Mouse (Mus musculus) E14TG2a.4 (cell line): Measurements from ENCODE around the gene Tnip1.

Experiments used
- H3K27me3 ChIP-seq: 2 replicates; pipeline ENCODE4 v1.6.1; 2014; ENCODE audit warnings: low read length, control low read depth; ENCODE audit not compliant: insufficient read depth
- H3K36me3 ChIP-seq: 2 replicates; pipeline ENCODE4 v1.6.1; 2014; ENCODE audit warnings: low read length, control low read depth; ENCODE audit not compliant: insufficient read depth
- H3K4me1 ChIP-seq: replicated peaks from 2 replicates; pipeline ENCODE4 v1.6.1; 2014; ENCODE audit warnings: low read depth, low read length, control low read depth
- H3K4me3 ChIP-seq: replicated peaks from 2 replicates; pipeline ENCODE4 v1.5.1; 2014; ENCODE audit warnings: mild to moderate bottlenecking, low read length
- H3K9me3 ChIP-seq: 2 replicates; pipeline ENCODE4 v1.6.1; 2014; ENCODE audit warnings: low read length, control low read depth
- CTCF ChIP-seq: conservative IDR thresholded peaks from 2 replicates; pipeline ENCODE4 v1.5.1; 2014; ENCODE audit warnings: low read length
- NANOG ChIP-seq: IDR thresholded peaks from 2 replicates; pipeline ENCODE4 v1.6.1; 2014; ENCODE audit warnings: borderline replicate concordance, low read length, mixed read lengths
- POU5F1 ChIP-seq: IDR thresholded peaks from 2 replicates; pipeline ENCODE4 v1.6.1; 2014; ENCODE audit warnings: low read length, borderline replicate concordance

The Tnip1 gene

DNA sequence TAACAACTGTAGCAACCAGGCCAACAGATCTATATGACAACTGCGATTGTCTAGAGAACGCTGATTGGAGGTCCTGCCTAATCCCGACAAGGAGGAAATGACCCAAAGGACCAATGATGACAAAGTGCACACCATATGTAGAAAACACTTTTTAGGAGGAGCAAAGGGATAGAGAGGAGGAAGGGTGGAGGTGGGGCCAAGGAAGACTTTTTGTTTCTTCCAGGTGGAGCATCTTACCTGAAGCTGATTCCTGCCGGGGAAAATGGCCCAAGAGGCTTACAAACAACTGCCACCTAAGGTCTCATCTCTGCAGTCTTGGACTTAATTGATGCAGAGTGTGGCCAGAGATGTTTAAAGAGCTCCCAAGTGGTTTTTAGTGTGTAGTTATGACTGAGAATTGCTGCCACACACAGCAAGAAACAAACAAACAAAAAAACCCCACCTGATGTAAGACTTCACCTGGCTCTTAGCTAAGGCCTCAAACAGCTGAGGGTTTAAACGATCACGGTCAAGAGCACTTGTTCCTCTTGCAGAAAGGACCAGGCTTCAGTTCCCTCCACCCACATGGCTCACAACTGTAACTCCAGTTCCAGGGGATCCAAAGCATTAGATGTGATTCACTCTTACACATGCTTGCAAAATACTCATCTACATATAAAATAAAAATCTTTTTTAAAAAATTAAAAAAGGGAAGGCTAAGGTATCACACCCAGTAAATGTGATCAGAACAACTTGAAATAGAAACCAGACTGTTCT is 97.2 kb downstream of the Tnip1 start:
- Histone ChIP-seq H3K36me3 (peaks cover 33% of the 10 kb centered on the region), H3K27me3 (no peaks in the 10 kb centered on the region), H3K4me3 (peak overlapping the region; percentile 94), H3K4me1 (peaks cover 58% of the 10 kb centered on the region), H3K9me3 (no peaks in the 10 kb centered on the region)
- TF ChIP-seq POU5F1 (no peak), CTCF (no peak), NANOG (no peak)

DNA sequence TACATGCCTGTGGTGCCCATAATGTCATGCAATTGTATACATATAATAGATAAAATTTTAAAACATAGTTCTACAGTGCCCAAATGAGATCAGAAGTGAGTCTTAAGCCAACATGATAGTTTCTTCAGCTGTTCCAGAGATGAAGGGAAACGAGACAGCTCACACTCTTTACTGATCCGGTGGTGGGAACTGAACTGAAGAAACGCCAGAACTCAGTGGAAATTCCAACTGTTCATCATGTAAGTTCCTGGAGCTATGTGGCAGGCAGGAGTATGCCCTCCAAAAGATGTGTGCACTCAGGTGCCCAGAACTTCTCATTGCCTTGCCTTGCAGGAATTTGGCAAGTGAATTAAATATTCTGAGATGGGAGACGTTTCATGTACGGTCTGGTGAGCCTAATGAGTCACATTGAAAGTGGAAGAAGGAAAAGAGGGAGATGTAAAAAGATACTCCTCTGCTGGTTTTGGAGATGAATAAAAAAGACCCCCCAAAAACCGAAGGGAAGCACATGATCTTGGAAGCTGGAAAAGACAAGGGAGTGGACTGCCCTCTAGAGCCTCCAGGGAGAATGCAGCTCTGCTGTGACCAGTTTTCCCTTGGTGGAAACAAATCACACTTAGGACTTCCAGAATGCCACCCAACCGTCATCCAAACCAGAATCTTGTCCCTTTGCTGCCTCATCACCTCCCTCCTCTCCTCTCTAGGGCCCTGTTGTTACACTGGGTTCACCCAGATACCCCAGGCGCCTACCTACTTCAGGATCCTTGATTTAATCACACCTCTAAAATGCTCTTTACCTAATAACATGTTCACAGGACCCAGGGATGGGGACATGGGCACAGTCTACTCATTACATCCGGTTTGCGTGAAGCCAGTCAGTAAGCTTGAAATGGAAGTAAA is 99.8 kb downstream of the Tnip1 start:
- H3K9me3 ChIP-seq: peaks cover under 1% of the 10 kb centered on the region; the same call in 1 of the 2 replicates
- H3K36me3 ChIP-seq: peaks cover 7% of the 10 kb centered on the region
- no peaks in the 10 kb centered on the region for H3K27me3 ChIP-seq
- H3K4me1 ChIP-seq: peaks cover 44% of the 10 kb centered on the region
- TF ChIP-seq CTCF: peak; percentile 87
- TF ChIP-seq POU5F1: no peak
- TF ChIP-seq NANOG: no peak
- no peak overlapping the region for H3K4me3 ChIP-seq

DNA sequence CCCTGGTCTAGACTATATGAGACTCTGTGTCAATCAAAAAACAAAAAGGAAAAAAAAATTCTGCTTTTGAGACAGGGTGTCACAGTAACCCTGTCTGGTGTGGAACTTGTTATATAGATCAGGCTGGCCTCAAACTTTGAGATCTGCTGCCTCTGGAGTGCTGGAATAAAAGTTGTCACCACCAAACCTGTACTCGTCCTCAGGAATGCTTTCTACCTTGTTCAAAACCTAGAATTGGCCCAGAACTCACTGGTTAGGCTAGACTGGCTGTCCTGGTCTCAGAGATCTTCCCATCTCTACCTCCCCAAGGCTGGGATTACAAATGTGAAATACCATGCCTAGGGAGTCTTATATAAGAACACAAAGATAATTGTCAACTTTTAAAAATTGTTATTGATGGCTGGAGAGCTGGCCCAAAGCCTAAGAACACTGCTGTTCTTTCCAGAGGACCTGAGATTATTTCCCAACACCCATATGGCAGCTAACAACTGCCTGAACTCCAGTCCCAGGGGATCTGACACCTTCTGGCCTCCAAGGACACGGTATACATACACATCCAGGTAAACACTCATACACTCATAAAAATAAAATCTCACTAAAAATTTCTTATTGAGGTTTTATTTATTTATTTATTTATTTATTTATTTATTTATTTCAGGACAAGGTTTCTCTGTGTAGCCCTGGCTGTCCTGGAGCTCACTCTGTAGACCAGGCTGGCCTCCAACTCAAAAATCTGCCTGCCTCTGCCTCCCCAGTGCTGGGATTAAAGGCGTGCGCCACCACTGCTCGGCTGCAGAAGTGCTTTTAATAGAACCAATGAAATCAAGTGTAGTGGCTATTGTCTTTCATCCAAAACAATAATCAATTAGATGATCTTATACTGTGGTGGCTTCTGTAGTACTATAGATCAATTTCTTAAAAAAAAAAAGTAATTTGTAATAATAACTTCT is 101.0 kb downstream of the Tnip1 start:
- TF ChIP-seq POU5F1: no peak
- no peak for TF ChIP-seq CTCF
- no peak for TF ChIP-seq NANOG

More for the DNA sequence above, 101.0 kb downstream of the Tnip1 start:
- Histone ChIP-seq H3K27me3 (no peaks in the 10 kb centered on the region), H3K36me3 (peaks cover 3% of the 10 kb centered on the region; the same call in 1 of the 2 replicates), H3K4me1 (peaks cover 36% of the 10 kb centered on the region), H3K4me3 (peak overlapping the region; percentile 90; the same call in 1 of the 2 replicates), H3K9me3 (peaks cover 12% of the 10 kb centered on the region)
